Mouse (Mus musculus) testis, adult 2 months (tissue): ENCODE measurements at regions not wholly inside any gene's neighbourhood (a gene's known extent, or its start where the extent isn't known, plus 50 kb on each side); places are given as distances from the start of the nearest gene placed in this dataset.

Experiments
- H3K27ac ChIP-seq: fragments of 200-500 bp; 2 replicates; pipeline ENCODE4 v1.5.1; 2012; ENCODE audit warnings: low read depth, low read length; ENCODE audit not compliant: control insufficient read depth, insufficient read depth
- H3K27me3 ChIP-seq: fragments of 200-500 bp; 2 replicates; pipeline ENCODE4 v1.6.1; 2012; ENCODE audit warnings: mild to moderate bottlenecking, low read length, moderate library complexity; ENCODE audit not compliant: control insufficient read depth, insufficient read depth
- H3K36me3 ChIP-seq: fragments of 200-500 bp; 2 replicates; pipeline ENCODE4 v1.6.1; 2012; ENCODE audit warnings: mild to moderate bottlenecking, low read length; ENCODE audit not compliant: control insufficient read depth, insufficient read depth
- H3K4me1 ChIP-seq: fragments of 200-500 bp; 2 replicates; pipeline ENCODE4 v1.6.1; 2012; ENCODE audit warnings: low read length; ENCODE audit not compliant: control insufficient read depth, insufficient read depth
- H3K4me3 ChIP-seq: fragments of 200-500 bp; 2 replicates; pipeline ENCODE4 v1.5.1; 2012; ENCODE audit warnings: low read depth, mild to moderate bottlenecking, low read length, moderate library complexity, mixed read lengths; ENCODE audit not compliant: control insufficient read depth
- CTCF ChIP-seq: fragments of 200-500 bp; IDR thresholded peaks from 2 replicates; pipeline ENCODE4 v1.5.1; 2012; ENCODE audit warnings: low read depth, mild to moderate bottlenecking, inconsistent platforms, low read length, moderate library complexity; ENCODE audit not compliant: control insufficient read depth, insufficient read depth, insufficient replicate concordance
- POLR2A ChIP-seq: fragments of 200-500 bp; IDR thresholded peaks from 2 replicates; pipeline ENCODE4 v1.6.1; 2012; ENCODE audit warnings: low read depth, mild to moderate bottlenecking, inconsistent platforms, low read length, moderate library complexity; ENCODE audit not compliant: control insufficient read depth

DNA sequence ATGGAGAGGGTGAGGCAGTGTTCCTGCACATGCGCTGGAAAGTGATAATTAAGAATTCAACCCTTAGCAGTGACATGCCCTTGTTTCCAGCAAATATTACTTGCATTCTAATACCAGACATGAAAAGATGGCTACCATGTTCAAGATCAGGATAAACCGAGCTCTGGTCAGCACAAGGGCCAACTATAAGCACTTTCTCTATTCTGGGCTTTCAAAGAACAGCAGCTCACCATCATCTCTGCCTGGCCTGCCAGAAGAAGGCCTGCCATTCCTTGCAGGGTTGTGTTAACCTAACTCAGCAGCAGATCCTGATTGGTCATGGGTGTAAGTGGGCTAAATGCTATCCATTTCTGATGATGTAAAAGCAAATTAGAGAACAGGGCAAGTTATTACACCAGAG, 558.6 kb upstream of the Zeb2 start:
- H3K27me3 ChIP-seq, result no peaks in the 10 kb centered on the region
- H3K4me1 ChIP-seq, result no peaks in the 10 kb centered on the region
- TF ChIP-seq CTCF (no peak), POLR2A (no peak)
- H3K36me3 ChIP-seq, result no peaks in the 10 kb centered on the region
- no peak overlapping the region for H3K4me3 ChIP-seq
- no peak overlapping the region for H3K27ac ChIP-seq

DNA sequence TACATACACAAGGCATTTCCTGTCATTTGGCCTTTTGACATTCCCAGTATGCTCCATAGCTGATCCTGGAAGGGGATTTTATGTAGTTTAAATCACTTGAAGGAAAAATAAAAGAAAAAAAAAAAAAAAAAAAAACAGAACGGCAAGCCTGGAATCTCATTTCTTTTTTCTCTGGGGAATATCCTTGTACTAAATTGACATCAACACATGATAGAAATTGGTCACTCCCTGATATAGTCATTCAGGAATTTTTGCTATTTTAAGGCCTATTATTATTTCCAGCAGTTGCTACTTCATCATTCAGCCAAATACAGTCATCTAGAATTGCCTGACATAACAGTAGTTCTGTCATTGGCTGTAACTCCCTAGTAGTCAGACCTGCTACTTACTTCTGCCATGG, 538.8 kb upstream of the Zeb2 start:
- Histone ChIP-seq H3K4me3 (no peak overlapping the region), H3K36me3 (no peaks in the 10 kb centered on the region), H3K4me1 (no peaks in the 10 kb centered on the region), H3K27me3 (no peaks in the 10 kb centered on the region), H3K27ac (no peak overlapping the region)
- TF ChIP-seq CTCF (no peak), POLR2A (no peak)

DNA sequence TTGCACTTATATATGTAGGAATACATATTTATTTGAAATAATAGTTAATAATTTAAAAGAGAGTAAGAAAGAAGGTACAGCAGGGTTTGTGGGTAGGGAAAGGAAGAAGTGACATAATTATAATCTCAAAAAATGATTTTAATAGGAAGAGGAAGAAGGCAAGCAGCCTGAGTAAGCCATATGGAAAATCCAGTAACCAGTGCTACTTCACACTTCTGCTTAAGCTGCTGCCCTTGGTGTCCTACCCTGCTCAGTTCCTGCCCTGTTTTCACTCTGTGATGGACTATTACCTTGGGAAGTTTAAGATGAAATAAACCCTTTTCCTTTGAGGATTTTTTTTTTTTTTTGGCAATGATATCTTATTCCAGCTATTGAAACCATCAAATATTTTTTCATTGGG, 537.5 kb upstream of the Zeb2 start:
- TF ChIP-seq POLR2A (no peak), CTCF (no peak)
- Histone ChIP-seq H3K4me3 (no peak overlapping the region), H3K4me1 (no peaks in the 10 kb centered on the region), H3K27ac (no peak overlapping the region), H3K36me3 (no peaks in the 10 kb centered on the region), H3K27me3 (no peaks in the 10 kb centered on the region)

DNA sequence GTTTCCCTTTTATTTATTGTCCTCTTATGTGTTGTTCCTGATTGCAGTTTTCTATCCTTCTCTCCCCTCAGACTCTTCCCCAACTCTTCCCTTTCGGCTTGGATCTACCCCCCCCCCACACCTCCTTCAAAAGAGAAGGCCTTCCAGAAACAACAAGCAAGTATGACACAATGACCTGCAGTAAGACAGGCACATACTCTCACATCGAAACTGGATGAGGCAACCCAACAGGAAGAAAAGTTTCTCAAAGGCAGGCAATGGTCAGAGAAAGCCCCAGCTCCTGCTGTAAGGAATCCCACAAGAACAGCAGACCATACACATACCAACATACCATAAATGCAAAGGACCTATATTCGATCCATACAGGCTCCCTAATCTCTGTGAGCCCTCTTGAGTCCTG, 535.8 kb upstream of the Zeb2 start:
- Histone ChIP-seq H3K27me3 (no peaks in the 10 kb centered on the region), H3K4me3 (no peak overlapping the region), H3K4me1 (no peaks in the 10 kb centered on the region), H3K36me3 (no peaks in the 10 kb centered on the region), H3K27ac (no peak overlapping the region)
- TF ChIP-seq POLR2A, result no peak
- no peak for TF ChIP-seq CTCF

DNA sequence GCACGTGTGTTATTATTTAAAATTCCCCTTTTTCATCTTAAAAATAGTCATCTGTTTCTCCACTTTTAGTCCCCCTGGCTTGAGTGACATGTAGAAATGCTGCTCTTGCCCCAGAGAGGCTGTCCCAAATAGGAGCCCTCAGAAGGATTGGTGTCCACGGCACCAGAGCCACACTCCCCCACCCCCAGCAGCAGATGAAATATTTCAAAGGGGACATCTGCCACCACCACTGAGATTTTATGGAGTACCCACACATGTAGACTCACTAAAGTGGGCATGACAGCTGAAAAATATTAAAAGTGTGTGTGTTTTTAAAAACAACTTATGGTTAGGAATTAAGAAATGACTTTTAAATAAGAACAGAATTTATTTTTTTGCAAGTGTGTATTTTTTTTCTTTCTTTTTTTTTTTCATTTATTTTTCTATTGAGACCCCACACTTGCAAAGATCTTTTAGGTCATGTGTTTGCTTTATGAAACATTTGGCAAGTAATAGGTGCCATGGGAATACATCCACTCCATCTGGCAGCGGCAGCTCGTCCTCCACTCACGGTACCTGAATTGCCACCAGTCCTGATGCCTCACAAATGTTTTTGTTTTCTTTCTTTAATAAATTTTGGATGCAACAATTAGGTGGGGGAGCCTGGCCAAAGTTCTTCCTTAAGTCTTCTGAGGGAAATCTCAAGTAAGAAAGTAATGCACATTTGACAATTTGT, 533.2 kb upstream of the Zeb2 start:
- TF ChIP-seq POLR2A (no peak), CTCF (no peak)
- no peaks in the 10 kb centered on the region for H3K36me3 ChIP-seq
- no peaks in the 10 kb centered on the region for H3K4me1 ChIP-seq

DNA sequence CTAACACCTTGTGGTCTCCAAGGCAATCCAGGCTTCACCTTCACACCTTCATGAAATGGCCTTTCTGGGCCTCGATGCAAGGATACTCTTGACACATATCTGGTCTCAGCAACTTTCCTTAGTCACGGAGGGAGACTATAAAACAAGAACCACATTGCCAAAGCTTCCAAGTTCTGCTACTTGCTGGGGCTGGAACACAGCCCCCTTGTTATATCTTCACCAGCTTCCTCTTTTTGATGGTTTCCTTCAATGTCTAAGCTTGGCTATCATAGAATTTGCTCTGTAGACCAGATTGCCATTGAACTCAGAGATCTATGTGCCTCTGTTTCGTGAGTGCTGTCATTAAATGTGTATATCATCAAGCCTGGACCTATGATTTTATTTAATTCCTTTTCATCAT, 530.7 kb upstream of the Zeb2 start:
- Histone ChIP-seq H3K36me3 (no peaks in the 10 kb centered on the region), H3K4me3 (no peak overlapping the region), H3K27me3 (no peaks in the 10 kb centered on the region), H3K27ac (no peak overlapping the region), H3K4me1 (no peaks in the 10 kb centered on the region)
- TF ChIP-seq POLR2A (no peak), CTCF (no peak)

More for the DNA sequence above, 533.2 kb upstream of the Zeb2 start:
- H3K4me3 ChIP-seq, result no peak overlapping the region
- H3K27me3 ChIP-seq, result no peaks in the 10 kb centered on the region
- no peak overlapping the region for H3K27ac ChIP-seq

DNA sequence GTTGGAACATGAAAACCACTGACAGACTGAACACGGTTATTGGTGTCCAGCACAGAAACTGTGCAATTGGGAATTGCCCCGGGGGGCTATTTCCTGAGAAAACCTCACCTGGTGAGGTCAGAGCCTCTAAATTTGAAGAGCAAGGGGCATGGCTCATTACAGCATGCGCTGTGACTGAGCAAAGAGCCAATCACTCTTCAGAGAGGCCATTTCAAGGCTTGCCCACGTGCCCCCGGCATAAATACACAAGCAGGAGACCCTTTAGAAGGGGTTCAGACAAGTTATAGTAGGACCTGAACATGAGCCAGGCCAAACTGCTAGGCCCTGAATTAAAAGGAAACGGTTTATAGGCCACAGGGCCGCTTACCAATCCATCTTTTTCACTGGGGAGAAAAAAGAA, 512.9 kb upstream of the Zeb2 start:
- Histone ChIP-seq H3K27ac (no peak overlapping the region), H3K4me3 (no peak overlapping the region), H3K36me3 (no peaks in the 10 kb centered on the region), H3K4me1 (no peaks in the 10 kb centered on the region), H3K27me3 (no peaks in the 10 kb centered on the region)
- no peak for TF ChIP-seq CTCF
- TF ChIP-seq POLR2A, result no peak

DNA sequence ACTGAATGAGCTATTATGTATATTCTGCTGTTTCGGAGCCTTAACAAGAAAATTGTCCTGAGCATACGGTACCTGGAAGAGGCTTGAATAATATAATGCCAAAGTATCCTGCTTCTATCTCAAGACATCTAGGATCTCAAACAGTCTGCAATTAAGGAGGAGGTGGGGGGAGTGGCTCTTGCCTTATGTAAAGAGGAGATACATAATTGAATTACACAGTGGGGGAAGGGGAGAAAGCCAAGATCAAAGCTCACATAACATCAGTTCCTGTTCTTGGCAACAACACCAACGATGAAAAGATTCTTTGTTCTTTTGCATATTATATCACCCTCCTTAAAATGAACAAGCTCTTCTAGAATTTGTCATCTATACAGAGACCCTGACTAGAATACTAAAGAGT, 512.4 kb upstream of the Zeb2 start:
- Histone ChIP-seq H3K27me3 (no peaks in the 10 kb centered on the region), H3K4me3 (no peak overlapping the region), H3K27ac (no peak overlapping the region), H3K36me3 (no peaks in the 10 kb centered on the region), H3K4me1 (no peaks in the 10 kb centered on the region)
- no peak for TF ChIP-seq POLR2A
- no peak for TF ChIP-seq CTCF

DNA sequence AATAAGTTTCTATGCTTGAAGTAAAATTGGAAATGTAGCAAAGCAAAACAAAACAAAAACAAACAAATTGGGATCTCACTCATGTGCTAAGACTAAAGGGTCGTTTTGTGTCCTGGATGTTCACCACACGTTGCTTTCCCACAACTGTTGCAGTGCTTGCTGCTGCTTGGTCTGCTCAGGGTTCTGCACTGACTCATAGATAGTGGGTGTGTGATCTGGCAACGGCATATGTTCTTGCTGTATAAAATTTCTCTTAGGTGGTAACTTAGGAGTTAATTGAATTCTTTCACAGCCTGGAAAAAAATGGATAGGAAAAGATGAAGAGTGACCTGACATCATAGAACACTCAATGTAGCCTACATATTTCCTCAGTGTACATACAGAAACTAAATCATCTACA, 505.9 kb upstream of the Zeb2 start:
- TF ChIP-seq CTCF, result no peak
- no peak for TF ChIP-seq POLR2A
- no peaks in the 10 kb centered on the region for H3K36me3 ChIP-seq
- no peaks in the 10 kb centered on the region for H3K4me1 ChIP-seq
- no peak overlapping the region for H3K4me3 ChIP-seq
- H3K27ac ChIP-seq, result no peak overlapping the region
- no peaks in the 10 kb centered on the region for H3K27me3 ChIP-seq
